Mouse (Mus musculus) stomach, embryonic 15.5 days (tissue): ENCODE measurements around the gene Slc22a5. TPM values are rescaled to one million over a fixed set of nuclear protein-coding genes. Genes with fewer than 3 reads are reported as not detected.
A peak's percentile ranks its signal among the peaks of the same experiment; 100 is the strongest.
"Not testable (repeated sequence)": the region's sequence is repeated elsewhere in the genome, so short reads cannot be mapped to it uniquely, and the experiment has no call there.

Experiments
- ATAC-seq: fragments of 200-750 bp; cut with Nextera tagmentation; 2 replicates; pipeline ENCODE4 v1.8.0; 2017; ENCODE audit warnings: low read depth, moderate number of reproducible peaks, moderate TSS enrichment; ENCODE audit not compliant: insufficient read depth, low FRiP score
- H3K27ac ChIP-seq: fragments of 300-500 bp; sonication (generic); 2 replicates; pipeline ENCODE4 v1.5.1; 2015; ENCODE audit warnings: mild to moderate bottlenecking, inconsistent platforms
- H3K27me3 ChIP-seq: fragments of 300-500 bp; sonication (generic); replicated peaks from 2 replicates; pipeline ENCODE4 v1.6.1; 2015; ENCODE audit warnings: inconsistent platforms
- H3K36me3 ChIP-seq: fragments of 300-500 bp; sonication (generic); 2 replicates; pipeline ENCODE4 v1.6.1; 2015; ENCODE audit warnings: inconsistent platforms
- H3K4me1 ChIP-seq: fragments of 300-500 bp; sonication (generic); 2 replicates; pipeline ENCODE4 v1.6.1; 2015; ENCODE audit warnings: inconsistent platforms
- H3K4me2 ChIP-seq: fragments of 300-500 bp; sonication (generic); 2 replicates; pipeline ENCODE4 v1.6.1; 2015; ENCODE audit warnings: mild to moderate bottlenecking, inconsistent platforms
- H3K4me3 ChIP-seq: fragments of 300-500 bp; sonication (generic); replicated peaks from 2 replicates; pipeline ENCODE4 v1.5.1; 2015; ENCODE audit warnings: inconsistent platforms
- H3K9ac ChIP-seq: fragments of 300-500 bp; sonication (generic); 2 replicates; pipeline ENCODE4 v1.6.1; 2015; ENCODE audit warnings: inconsistent platforms
- H3K9me3 ChIP-seq: fragments of 300-500 bp; sonication (generic); 2 replicates; pipeline ENCODE4 v1.6.1; 2016; ENCODE audit warnings: inconsistent platforms
- WGBS: fragments of 180-500 bp; shearing (Covaris S2); methylation state at CpG from one replicate; pipeline ENCODE4 v1.1.7; 2015; 5-methylcytosine and 5-hydroxymethylcytosine counted together
- polyA plus RNA-seq: library from polyadenylated mRNA; unstranded; fragments of >200 nt; fragmentation: Nextera tagmentation; extraction: Ambion mirVana; gene quantifications from 2 replicates; pipeline ENCODE4 v1.2.1, GENCODE M21; 2015

The Slc22a5 gene
- polyA plus RNA-seq: 7.8 and 9.3 TPM in 2 replicates

- WGBS: 3% methylated on average over 62 of the region's 63 CpGs
- no peaks in the 10 kb centered on the region for H3K36me3 ChIP-seq
- H3K4me3 ChIP-seq: peak within 1 kb of the TSS; percentile 65
- no peaks in the 10 kb centered on the region for H3K27me3 ChIP-seq
- H3K27ac ChIP-seq: peak within 1 kb of the TSS; percentile 69
- H3K4me1 ChIP-seq: peaks cover 14% of the 10 kb centered on the region; the same call in 1 of the 2 replicates
- no peaks in the 10 kb centered on the region for H3K9me3 ChIP-seq
- H3K9ac ChIP-seq: peak within 1 kb of the TSS; percentile 47
- peak within 1 kb of the TSS; percentile 95 for H3K4me2 ChIP-seq
- ATAC-seq: peak; percentile 99
Observed at GRCm38 (mm10) chr11:53891505-53892451, at the start of gene Slc22a5. Slc22a5 (minus strand) TSS chr11:53891660.

- not testable (repeated sequence) for H3K27ac ChIP-seq, H3K9me3 ChIP-seq, H3K4me2 ChIP-seq, H3K27me3 ChIP-seq, H3K4me3 ChIP-seq, ATAC-seq, H3K36me3 ChIP-seq, H3K4me1 ChIP-seq, H3K9ac ChIP-seq
- 58% methylated on average over 4 of the region's 4 CpGs for WGBS
Observed at GRCm38 (mm10) chr11:53931944-53932318, 40.5 kb upstream of the Slc22a5 start.

GRCm38 (mm10) chr11:53931091-53931943 is 39.9 kb upstream of the Slc22a5 start:
- 30% methylated on average over 17 of the region's 17 CpGs for WGBS
- ATAC-seq: no peak

GRCm38 (mm10) chr11:53929741-53930140 is 38.3 kb upstream of the Slc22a5 start:
- H3K4me2 ChIP-seq: no peak overlapping the region
- ATAC-seq: no peak

More at GRCm38 (mm10) chr11:53931091-53931943, 39.9 kb upstream of the Slc22a5 start:
- Histone ChIP-seq H3K4me2 (no peak overlapping the region), H3K27me3 (no peaks in the 10 kb centered on the region), H3K36me3 (no peaks in the 10 kb centered on the region), H3K9ac (no peak overlapping the region), H3K4me3 (no peak overlapping the region), H3K27ac (no peak overlapping the region), H3K4me1 (0 out of 2 replicates have a peak, but pooled peaks cover 2% of the 10 kb centered on the region), H3K9me3 (no peaks in the 10 kb centered on the region)

GRCm38 (mm10) chr11:53928585-53928984 is 37.1 kb upstream of the Slc22a5 start:
- Histone ChIP-seq H3K27ac (no peak overlapping the region), H3K4me2 (no peak overlapping the region), H3K4me1 (0 out of 2 replicates have a peak, but pooled peaks cover 2% of the 10 kb centered on the region), H3K9ac (no peak overlapping the region), H3K27me3 (no peaks in the 10 kb centered on the region), H3K4me3 (no peak overlapping the region), H3K9me3 (no peaks in the 10 kb centered on the region), H3K36me3 (no peaks in the 10 kb centered on the region)
- no peak for ATAC-seq
- 70% methylated on average over 3 of the region's 3 CpGs for WGBS

More at GRCm38 (mm10) chr11:53929741-53930140, 38.3 kb upstream of the Slc22a5 start:
- H3K27me3 ChIP-seq: no peaks in the 10 kb centered on the region
- H3K36me3 ChIP-seq: no peaks in the 10 kb centered on the region
- no peak overlapping the region for H3K27ac ChIP-seq
- no peaks in the 10 kb centered on the region for H3K9me3 ChIP-seq
- H3K4me3 ChIP-seq: no peak overlapping the region
- WGBS: 87% methylated on average over 3 of the region's 3 CpGs
- H3K4me1 ChIP-seq: 0 out of 2 replicates have a peak, but pooled peaks cover 2% of the 10 kb centered on the region
- no peak overlapping the region for H3K9ac ChIP-seq

- ATAC-seq: no peak
- Histone ChIP-seq H3K4me2 (no peak overlapping the region), H3K27ac (no peak overlapping the region), H3K9me3 (no peaks in the 10 kb centered on the region), H3K4me1 (no peaks in the 10 kb centered on the region), H3K9ac (no peak overlapping the region), H3K4me3 (no peak overlapping the region), H3K36me3 (no peaks in the 10 kb centered on the region), H3K27me3 (no peaks in the 10 kb centered on the region)
- WGBS: 87% methylated on average over 5 of the region's 5 CpGs
Observed at GRCm38 (mm10) chr11:53926303-53926702, 34.8 kb upstream of the Slc22a5 start.

GRCm38 (mm10) chr11:53918851-53919250 is 27.4 kb upstream of the Slc22a5 start:
- no peaks in the 10 kb centered on the region for H3K36me3 ChIP-seq
- H3K27ac ChIP-seq: no peak overlapping the region
- H3K27me3 ChIP-seq: no peaks in the 10 kb centered on the region
- no peak overlapping the region for H3K9ac ChIP-seq
- H3K4me3 ChIP-seq: no peak overlapping the region
- H3K4me1 ChIP-seq: no peaks in the 10 kb centered on the region
- no peak for ATAC-seq
- H3K4me2 ChIP-seq: no peak overlapping the region
- H3K9me3 ChIP-seq: no peaks in the 10 kb centered on the region
- 94% methylated on average over 4 of the region's 4 CpGs for WGBS

GRCm38 (mm10) chr11:53911011-53911410 is 19.6 kb upstream of the Slc22a5 start:
- ATAC-seq: no peak
- 57% methylated on average over 4 of the region's 4 CpGs for WGBS
- Histone ChIP-seq H3K9me3 (no peaks in the 10 kb centered on the region), H3K36me3 (no peaks in the 10 kb centered on the region), H3K9ac (no peak overlapping the region), H3K27ac (no peak overlapping the region), H3K4me3 (no peak overlapping the region), H3K27me3 (no peaks in the 10 kb centered on the region), H3K4me1 (no peaks in the 10 kb centered on the region), H3K4me2 (no peak overlapping the region)

GRCm38 (mm10) chr11:53908686-53909085 is 17.2 kb upstream of the Slc22a5 start:
- 0 out of 2 replicates have a peak, but pooled peaks cover 4% of the 10 kb centered on the region for H3K4me1 ChIP-seq
- no peaks in the 10 kb centered on the region for H3K9me3 ChIP-seq
- H3K27ac ChIP-seq: no peak overlapping the region
- no peak overlapping the region for H3K4me2 ChIP-seq
- H3K9ac ChIP-seq: no peak overlapping the region
- no peaks in the 10 kb centered on the region for H3K27me3 ChIP-seq
- no peaks in the 10 kb centered on the region for H3K36me3 ChIP-seq
- H3K4me3 ChIP-seq: no peak overlapping the region
- 86% methylated on average over 8 of the region's 8 CpGs for WGBS
- no peak for ATAC-seq

GRCm38 (mm10) chr11:53904534-53904925 is 13.1 kb upstream of the Slc22a5 start:
- H3K9ac ChIP-seq: no peak overlapping the region
- peak overlapping the region; percentile 6; the same call in 1 of the 2 replicates for H3K27ac ChIP-seq
- 0 out of 2 replicates have a peak, but pooled peaks cover 4% of the 10 kb centered on the region for H3K4me1 ChIP-seq
- 47% methylated on average over 9 of the region's 9 CpGs for WGBS
- H3K4me3 ChIP-seq: no peak overlapping the region
- no peaks in the 10 kb centered on the region for H3K9me3 ChIP-seq
- peak overlapping the region; percentile 27 for H3K4me2 ChIP-seq
- H3K36me3 ChIP-seq: no peaks in the 10 kb centered on the region
- ATAC-seq: no peak
- H3K27me3 ChIP-seq: no peaks in the 10 kb centered on the region

GRCm38 (mm10) chr11:53903781-53904533 is 12.5 kb upstream of the Slc22a5 start:
- no peak overlapping the region for H3K4me3 ChIP-seq
- H3K9me3 ChIP-seq: no peaks in the 10 kb centered on the region
- no peaks in the 10 kb centered on the region for H3K36me3 ChIP-seq
- peak overlapping the region; percentile 27 for H3K4me2 ChIP-seq
- 0 out of 2 replicates have a peak, but pooled peaks cover 4% of the 10 kb centered on the region for H3K4me1 ChIP-seq
- peak overlapping the region; percentile 6; the same call in 1 of the 2 replicates for H3K27ac ChIP-seq
- WGBS: 31% methylated on average over 16 of the region's 16 CpGs
- no peak overlapping the region for H3K9ac ChIP-seq
- no peaks in the 10 kb centered on the region for H3K27me3 ChIP-seq
- ATAC-seq: peak; percentile 79
